Mouse (Mus musculus) brown adipose tissue, adult 24 weeks (tissue): ENCODE data around the gene Rbms3. TPM values are rescaled to one million over a fixed set of nuclear protein-coding genes. Genes with fewer than 3 reads are reported as not detected.
A peak's percentile ranks its signal among the peaks of the same experiment; 100 is the strongest.

ENCODE experiments used
- H3K27ac ChIP-seq: fragments of 200-500 bp; replicated peaks from 2 replicates; pipeline ENCODE4 v1.5.1; 2012; ENCODE audit warnings: low read depth, mild to moderate bottlenecking, low read length
- H3K4me1 ChIP-seq: fragments of 200-500 bp; 2 replicates; pipeline ENCODE4 v1.6.1; 2012; ENCODE audit warnings: low read length, mixed read lengths; ENCODE audit not compliant: control insufficient read depth, insufficient read depth, insufficient read length
- H3K4me3 ChIP-seq: fragments of 200-500 bp; 2 replicates; pipeline ENCODE4 v1.5.1; 2012; ENCODE audit warnings: low read depth, mild to moderate bottlenecking, low read length, moderate library complexity; ENCODE audit not compliant: insufficient read depth
- polyA plus RNA-seq: library from polyadenylated mRNA; stranded (reverse); fragments of >200 nt; gene quantifications from 2 replicates; pipeline ENCODE4 v1.2.4, GENCODE M21; 2012; ENCODE audit not compliant: missing spikeins, insufficient read depth, insufficient read length

The Rbms3 gene
- polyA plus RNA-seq, 1 experiment, result 2.2 TPM

GRCm38 (mm10) chr9:117076785-117077184 lies 552.9 kb downstream of the Rbms3 start:
- no peak overlapping the region for H3K4me3 ChIP-seq
- no peaks in the 10 kb centered on the region for H3K4me1 ChIP-seq
- no peak overlapping the region for H3K27ac ChIP-seq

DNA sequence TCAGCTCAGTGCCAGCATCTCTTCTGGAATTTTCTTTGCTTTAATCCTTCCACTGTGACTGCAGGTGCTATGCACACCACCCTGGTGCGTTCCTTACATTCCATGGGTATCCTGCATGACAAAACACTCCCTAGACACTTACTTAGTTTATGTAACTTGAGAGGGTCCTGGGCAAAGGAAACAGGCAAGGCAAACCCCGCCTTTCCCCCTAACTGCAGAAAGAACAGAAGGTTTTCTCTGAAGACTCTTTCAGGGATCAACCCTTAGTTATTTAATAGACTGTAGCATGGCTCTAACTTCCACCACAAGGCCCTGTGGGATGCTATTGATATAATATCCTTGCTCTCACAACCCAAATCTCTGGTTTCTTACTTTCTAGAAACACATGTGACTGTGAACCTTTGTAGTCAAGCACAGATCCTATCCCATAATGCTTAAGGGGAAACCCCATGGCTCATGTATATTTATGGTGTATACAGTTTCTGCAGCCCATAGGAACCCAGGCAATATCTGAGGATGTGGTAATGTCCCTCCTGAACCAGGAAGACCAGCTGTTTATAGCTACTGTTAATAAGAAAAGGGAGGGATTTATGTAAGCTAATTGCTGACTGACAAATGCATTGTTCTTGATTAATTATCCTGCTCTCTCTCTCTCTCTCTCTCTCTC lies 557.1 kb downstream of the Rbms3 start:
- Histone ChIP-seq H3K4me3 (no peak overlapping the region), H3K4me1 (no peaks in the 10 kb centered on the region), H3K27ac (no peak overlapping the region)

- H3K27ac ChIP-seq, result no peak overlapping the region
- no peaks in the 10 kb centered on the region for H3K4me1 ChIP-seq
- H3K4me3 ChIP-seq, result no peak overlapping the region
Observed at GRCm38 (mm10) chr9:117070616-117071015, 559.1 kb downstream of the Rbms3 start.

- Histone ChIP-seq H3K4me3 (no peak overlapping the region), H3K27ac (no peak overlapping the region)
Observed at GRCm38 (mm10) chr9:117069232-117069631, 560.5 kb downstream of the Rbms3 start.

DNA sequence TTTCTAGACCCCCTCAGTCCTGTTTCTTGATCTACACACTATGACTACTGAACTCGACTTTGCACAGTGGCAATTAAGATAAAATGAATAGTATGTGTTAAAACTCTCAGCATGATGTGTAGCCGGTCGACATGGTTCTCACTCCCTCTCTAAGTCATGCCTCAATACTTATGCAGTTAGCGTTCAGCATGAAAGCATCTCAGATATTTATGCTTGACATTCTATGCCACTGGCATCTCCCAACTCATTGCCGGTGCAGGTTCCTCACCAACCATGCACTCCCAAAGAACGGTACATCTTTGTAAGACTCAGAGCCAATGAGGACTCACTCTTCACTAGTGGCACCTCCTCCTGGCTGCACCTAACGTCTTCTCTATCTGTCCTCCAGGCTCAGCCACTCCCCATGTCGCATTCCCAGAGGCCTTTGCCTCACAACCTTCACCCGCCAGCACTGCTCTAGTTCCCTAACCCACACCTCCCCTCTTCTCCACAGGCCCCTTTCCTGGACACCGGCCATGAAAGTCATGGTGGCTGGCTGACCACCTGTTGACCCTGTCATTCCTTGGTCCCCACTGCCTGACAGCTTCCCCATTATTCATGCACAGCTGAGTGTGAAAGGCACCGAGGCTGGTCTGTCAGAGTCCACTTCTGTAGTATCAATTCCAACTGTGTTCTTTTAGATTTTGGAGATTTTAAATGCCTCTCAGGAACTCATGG lies 561.9 kb downstream of the Rbms3 start:
- Histone ChIP-seq H3K4me1 (no peaks in the 10 kb centered on the region), H3K4me3 (no peak overlapping the region), H3K27ac (no peak overlapping the region)

More at GRCm38 (mm10) chr9:117069232-117069631, 560.5 kb downstream of the Rbms3 start:
- no peaks in the 10 kb centered on the region for H3K4me1 ChIP-seq

- Histone ChIP-seq H3K27ac (no peak overlapping the region), H3K4me3 (no peak overlapping the region)
Observed at GRCm38 (mm10) chr9:117066502-117066901, 563.2 kb downstream of the Rbms3 start.

DNA sequence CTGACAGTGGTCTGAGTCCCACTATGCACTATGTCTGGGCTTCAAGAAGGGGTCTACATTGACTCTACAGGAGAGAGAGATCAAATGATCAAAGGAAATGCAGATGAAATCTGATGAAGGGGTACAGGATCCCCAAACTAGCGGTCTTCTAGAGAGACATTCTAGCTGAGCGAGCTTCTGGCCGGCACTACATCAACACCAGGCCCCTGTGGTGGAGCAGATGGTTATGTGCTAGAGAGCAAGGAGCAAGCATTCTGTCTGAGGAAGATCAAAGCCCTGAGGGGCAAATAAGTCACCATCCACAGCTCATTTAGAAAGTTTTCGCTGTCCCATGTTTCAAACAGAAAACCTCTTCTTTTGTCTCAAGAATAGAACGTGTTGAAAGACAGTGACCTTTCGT lies 564.1 kb downstream of the Rbms3 start:
- H3K4me1 ChIP-seq, result no peaks in the 10 kb centered on the region
- H3K4me3 ChIP-seq, result no peak overlapping the region
- no peak overlapping the region for H3K27ac ChIP-seq

More at GRCm38 (mm10) chr9:117066502-117066901, 563.2 kb downstream of the Rbms3 start:
- no peaks in the 10 kb centered on the region for H3K4me1 ChIP-seq

- H3K27ac ChIP-seq, result no peak overlapping the region
- no peaks in the 10 kb centered on the region for H3K4me1 ChIP-seq
- no peak overlapping the region for H3K4me3 ChIP-seq
Observed at GRCm38 (mm10) chr9:117059586-117059985, 570.1 kb downstream of the Rbms3 start.

GRCm38 (mm10) chr9:117059135-117059534 lies 570.6 kb downstream of the Rbms3 start:
- H3K4me1 ChIP-seq, result no peaks in the 10 kb centered on the region
- no peak overlapping the region for H3K27ac ChIP-seq
- H3K4me3 ChIP-seq, result no peak overlapping the region

DNA sequence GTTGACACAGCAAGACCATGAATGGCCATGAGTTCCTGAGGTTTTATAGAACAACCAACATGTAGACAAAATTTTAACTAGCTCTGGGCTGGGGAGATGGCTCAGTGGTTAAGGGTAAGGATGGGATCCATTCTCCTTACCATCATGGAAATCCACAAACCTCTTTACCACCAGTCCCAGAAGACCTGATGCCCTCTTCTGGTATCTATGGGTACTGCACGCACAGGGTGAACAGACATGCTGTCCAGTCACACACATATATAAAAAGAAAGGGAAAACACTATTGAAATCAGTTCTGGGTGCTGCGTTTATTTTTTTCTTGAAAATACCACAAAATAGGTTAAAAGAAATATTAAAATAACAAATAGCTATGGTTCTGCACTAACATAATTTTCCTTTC lies 577.8 kb downstream of the Rbms3 start:
- Histone ChIP-seq H3K4me3 (no peak overlapping the region), H3K27ac (no peak overlapping the region), H3K4me1 (no peaks in the 10 kb centered on the region)

GRCm38 (mm10) chr9:117048641-117049040 lies 581.1 kb downstream of the Rbms3 start:
- Histone ChIP-seq H3K27ac (no peak overlapping the region), H3K4me3 (no peak overlapping the region), H3K4me1 (no peaks in the 10 kb centered on the region)

GRCm38 (mm10) chr9:117041993-117042366 lies 587.7 kb downstream of the Rbms3 start:
- Histone ChIP-seq H3K27ac (no peak overlapping the region), H3K4me3 (no peak overlapping the region), H3K4me1 (no peaks in the 10 kb centered on the region)

GRCm38 (mm10) chr9:117041291-117041992 lies 588.3 kb downstream of the Rbms3 start:
- Histone ChIP-seq H3K4me3 (no peak overlapping the region), H3K4me1 (no peaks in the 10 kb centered on the region), H3K27ac (no peak overlapping the region)

- no peaks in the 10 kb centered on the region for H3K4me1 ChIP-seq
- no peak overlapping the region for H3K4me3 ChIP-seq
- peak overlapping the region; percentile 60 for H3K27ac ChIP-seq
Observed at GRCm38 (mm10) chr9:117039941-117040453, 589.7 kb downstream of the Rbms3 start.

DNA sequence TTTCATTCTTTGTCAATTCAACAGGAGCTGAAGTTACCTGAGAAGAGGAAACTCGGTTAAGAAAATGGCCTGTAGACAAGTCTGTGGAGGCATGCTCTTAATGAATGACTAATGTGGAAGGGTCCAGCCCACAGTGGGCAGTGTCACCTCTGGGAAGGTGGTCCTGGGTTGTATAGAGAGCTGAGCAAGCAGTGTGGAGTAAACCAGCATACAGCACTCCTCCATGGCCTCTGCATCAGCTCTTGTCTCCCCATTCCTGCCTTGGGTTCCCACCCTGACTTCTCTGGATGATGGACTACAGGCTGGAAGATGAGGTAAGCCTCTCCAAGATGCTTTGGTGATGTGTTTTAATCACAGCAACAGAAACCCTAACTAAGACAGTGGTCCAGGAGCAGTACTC lies 597.0 kb downstream of the Rbms3 start:
- Histone ChIP-seq H3K4me1 (0 out of 2 replicates have a peak, but pooled peaks cover 3% of the 10 kb centered on the region), H3K4me3 (no peak overlapping the region), H3K27ac (no peak overlapping the region)
